Mouse (Mus musculus) heart, embryonic 16.5 days (tissue): ENCODE data around the gene Mvb12b. TPM values are rescaled to one million over a fixed set of nuclear protein-coding genes. Genes with fewer than 3 reads are reported as not detected.

ENCODE experiments used
- ATAC-seq: fragments of 200-750 bp; cut with Nextera tagmentation; replicated peaks from 2 replicates; pipeline ENCODE4 v1.8.0; 2017; ENCODE audit warnings: moderate number of reproducible peaks; ENCODE audit not compliant: insufficient read depth, low FRiP score; ENCODE audit errors: extremely low read depth
- H3K27ac ChIP-seq: fragments of 300-500 bp; sonication (generic); 2 replicates; pipeline ENCODE4 v1.5.1; 2014; ENCODE audit warnings: mild to moderate bottlenecking, low read length, control low read depth, moderate library complexity
- H3K27me3 ChIP-seq: fragments of 300-500 bp; sonication (generic); 2 replicates; pipeline ENCODE4 v1.6.1; 2014; ENCODE audit warnings: low read length, mixed read lengths; ENCODE audit not compliant: control insufficient read depth, insufficient read depth
- H3K36me3 ChIP-seq: fragments of 300-500 bp; sonication (generic); 2 replicates; pipeline ENCODE4 v1.6.1; 2014; ENCODE audit not compliant: control insufficient read depth, insufficient read depth
- H3K4me1 ChIP-seq: fragments of 300-500 bp; sonication (generic); 2 replicates; pipeline ENCODE4 v1.6.1; 2014; ENCODE audit warnings: low read length, mixed read lengths; ENCODE audit not compliant: control insufficient read depth, insufficient read depth
- H3K4me2 ChIP-seq: fragments of 300-500 bp; sonication (generic); 2 replicates; pipeline ENCODE4 v1.6.1; 2014; ENCODE audit warnings: low read depth, mild to moderate bottlenecking, control low read depth, low read length
- H3K4me3 ChIP-seq: fragments of 300-500 bp; sonication (generic); 2 replicates; pipeline ENCODE4 v1.5.1; 2014; ENCODE audit warnings: mild to moderate bottlenecking, control low read depth, low read length
- H3K9ac ChIP-seq: fragments of 300-500 bp; sonication (generic); 2 replicates; pipeline ENCODE4 v1.6.1; 2014; ENCODE audit warnings: low read length, control low read depth
- H3K9me3 ChIP-seq: fragments of 300-500 bp; sonication (generic); replicated peaks from 2 replicates; pipeline ENCODE4 v1.6.1; 2016; ENCODE audit warnings: low read length; ENCODE audit not compliant: control insufficient read depth
- WGBS: fragments of 180-500 bp; shearing (Covaris S2); extraction: QIAGEN DNeasy Blood & Tissue Kit; methylation state at CpG from one replicate; pipeline ENCODE4 v1.1.7; 2014; 5-methylcytosine and 5-hydroxymethylcytosine counted together
- polyA plus RNA-seq: library from polyadenylated mRNA; unstranded; fragments of >200 nt; fragmentation: Nextera tagmentation; extraction: Ambion mirVana; gene quantifications from 2 replicates; pipeline ENCODE4 v1.2.1, GENCODE M21; 2015

Gene Mvb12b
- polyA plus RNA-seq, 1 experiment from 2014 or later, result 10.9 TPM

DNA sequence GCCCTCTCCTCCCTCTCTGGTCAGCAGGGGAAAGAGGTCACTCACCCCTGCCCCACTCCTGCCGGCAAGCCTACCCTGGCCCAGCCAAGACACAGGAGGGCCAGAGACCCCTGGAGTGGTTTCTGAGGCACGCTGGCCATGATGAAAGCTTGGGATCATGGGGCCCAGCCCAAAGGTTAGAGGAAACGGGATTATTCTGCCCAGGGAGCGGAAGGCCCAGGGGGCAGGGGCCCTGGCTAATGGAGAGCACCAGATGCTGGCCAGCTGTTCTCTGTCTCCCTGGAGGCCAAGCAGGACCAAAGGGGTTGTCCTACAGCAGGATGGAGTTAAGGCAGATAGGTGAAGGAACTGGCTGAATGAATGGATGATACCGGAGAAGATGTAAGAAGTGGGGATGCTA, 184.5 kb downstream of the Mvb12b start:
- no peaks in the 10 kb centered on the region for H3K4me1 ChIP-seq
- no peak overlapping the region for H3K27ac ChIP-seq
- no peaks in the 10 kb centered on the region for H3K36me3 ChIP-seq
- H3K9ac ChIP-seq, result no peak overlapping the region
- peaks cover 4% of the 10 kb centered on the region; the same call in 1 of the 2 replicates for H3K9me3 ChIP-seq
- WGBS, result 65% methylated on average over 5 of the region's 5 CpGs
- peaks cover 12% of the 10 kb centered on the region; the same call in 1 of the 2 replicates for H3K27me3 ChIP-seq
- ATAC-seq, result no peak
- no peak overlapping the region for H3K4me2 ChIP-seq
- H3K4me3 ChIP-seq, result no peak overlapping the region

DNA sequence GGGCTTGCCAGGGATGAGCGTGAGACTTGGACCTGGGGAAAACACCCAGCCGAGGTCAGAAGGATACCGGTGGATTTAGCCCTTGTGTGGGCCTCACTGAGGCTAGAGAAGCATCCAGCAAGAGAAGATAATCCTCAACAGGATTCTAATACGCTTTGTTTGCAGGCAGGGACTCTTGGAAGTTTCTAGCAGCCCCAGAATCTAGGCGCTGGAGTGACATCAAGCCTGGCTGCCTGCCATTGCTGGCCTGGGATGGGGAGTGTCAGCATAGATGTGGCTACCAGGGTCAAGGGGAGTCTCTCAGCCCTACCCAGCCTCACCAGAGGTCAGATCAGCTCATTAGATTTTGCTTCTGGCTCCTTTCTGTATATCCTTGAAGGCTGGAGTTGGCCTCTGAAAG, 185.0 kb downstream of the Mvb12b start:
- no peaks in the 10 kb centered on the region for H3K36me3 ChIP-seq
- H3K9ac ChIP-seq, result no peak overlapping the region
- H3K4me1 ChIP-seq, result no peaks in the 10 kb centered on the region
- no peak for ATAC-seq
- 48% methylated on average over 5 of the region's 5 CpGs for WGBS
- peaks cover 12% of the 10 kb centered on the region; the same call in 1 of the 2 replicates for H3K27me3 ChIP-seq
- peaks cover 4% of the 10 kb centered on the region; the same call in 1 of the 2 replicates for H3K9me3 ChIP-seq
- H3K4me2 ChIP-seq, result no peak overlapping the region
- no peak overlapping the region for H3K4me3 ChIP-seq
- H3K27ac ChIP-seq, result no peak overlapping the region

DNA sequence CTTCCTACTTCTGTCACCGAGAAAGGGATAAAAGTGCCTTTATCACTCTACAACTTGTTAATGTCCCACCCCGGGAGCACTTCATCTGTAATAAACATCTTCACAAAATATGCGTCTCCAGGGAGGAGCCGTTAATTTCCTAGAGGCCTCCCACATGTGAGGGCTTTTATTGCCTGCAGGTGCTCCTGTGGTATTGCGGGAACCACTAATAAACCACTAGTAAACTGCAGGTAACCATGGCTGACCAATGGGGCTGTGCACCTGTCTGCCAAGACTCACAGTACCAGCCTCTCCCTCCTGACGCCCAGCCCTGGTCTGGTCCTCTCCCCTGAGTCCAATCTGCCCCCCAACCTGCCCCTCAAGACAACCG, 186.3 kb downstream of the Mvb12b start:
- Histone ChIP-seq H3K4me1 (no peaks in the 10 kb centered on the region), H3K9ac (no peak overlapping the region), H3K27ac (no peak overlapping the region), H3K4me2 (no peak overlapping the region), H3K4me3 (no peak overlapping the region), H3K27me3 (0 out of 2 replicates have a peak, but pooled peaks cover 8% of the 10 kb centered on the region), H3K36me3 (no peaks in the 10 kb centered on the region), H3K9me3 (peaks cover 8% of the 10 kb centered on the region)
- WGBS, result 64% methylated on average over 7 of the region's 7 CpGs
- no peak for ATAC-seq

DNA sequence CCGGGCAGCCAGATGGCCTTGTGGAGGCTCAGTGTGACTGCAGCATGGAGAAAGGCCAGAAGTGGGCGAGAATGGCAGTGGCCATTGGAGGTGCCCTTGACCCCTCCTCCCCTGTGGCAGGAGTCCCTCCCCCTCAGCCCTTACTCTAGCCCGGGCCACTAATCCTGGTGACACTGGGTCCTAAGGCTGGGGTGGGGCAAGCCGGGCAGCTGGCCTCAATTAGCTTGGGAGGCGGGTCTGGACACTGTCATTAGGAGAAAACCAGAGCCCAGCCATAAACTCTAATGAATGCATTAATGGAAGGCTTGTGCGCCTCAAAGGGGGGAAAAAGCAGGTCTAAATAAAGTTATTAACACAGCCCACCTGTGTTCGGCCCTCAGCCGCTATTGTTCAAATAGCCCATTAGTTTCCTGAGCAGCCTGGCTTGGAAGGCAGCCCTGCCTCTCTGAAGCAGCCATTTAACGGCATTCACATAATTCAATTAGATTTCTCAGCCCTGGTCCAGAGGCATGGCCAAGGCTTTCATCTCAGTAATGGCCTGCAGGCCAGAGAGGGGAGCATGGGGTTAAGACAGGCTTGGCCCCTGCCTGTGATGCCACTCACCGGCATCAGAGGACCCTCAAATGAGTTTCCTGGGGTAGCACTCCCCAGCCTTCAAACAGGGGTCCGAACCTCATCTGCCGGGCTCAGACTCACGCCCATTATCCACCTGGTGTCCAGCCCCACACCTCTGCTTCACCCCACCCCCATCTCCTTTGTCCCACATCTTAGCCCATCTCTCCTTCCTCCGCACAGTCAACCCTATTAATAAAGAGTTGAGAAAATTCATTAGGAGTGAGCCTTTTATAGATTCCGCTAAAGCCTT, 186.9 kb downstream of the Mvb12b start:
- Histone ChIP-seq H3K36me3 (no peaks in the 10 kb centered on the region), H3K4me3 (no peak overlapping the region), H3K4me2 (no peak overlapping the region), H3K9ac (no peak overlapping the region), H3K4me1 (no peaks in the 10 kb centered on the region), H3K27me3 (0 out of 2 replicates have a peak, but pooled peaks cover 5% of the 10 kb centered on the region), H3K9me3 (peaks cover 8% of the 10 kb centered on the region), H3K27ac (no peak overlapping the region)
- no peak for ATAC-seq
- WGBS, result 61% methylated on average over 15 of the region's 15 CpGs

DNA sequence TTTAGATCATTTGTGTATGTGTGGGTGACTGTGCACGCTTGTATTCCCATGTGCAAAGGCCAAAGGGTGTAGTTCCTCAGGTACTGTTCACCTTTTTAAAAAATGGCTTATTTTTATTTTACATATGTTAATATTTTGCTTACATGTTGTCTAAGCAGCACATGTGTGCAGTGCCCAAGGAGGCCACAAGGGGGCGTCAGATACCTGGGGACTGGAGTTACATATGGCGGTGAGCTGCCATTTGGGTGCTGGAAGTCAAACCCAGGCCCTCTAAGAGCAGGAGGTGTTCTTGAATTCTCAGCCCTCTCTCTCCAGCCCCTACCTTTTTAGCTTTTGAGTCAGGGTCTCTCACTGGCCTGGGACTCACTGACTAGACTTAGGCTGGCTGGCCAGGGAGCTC, 188.8 kb downstream of the Mvb12b start:
- no peak overlapping the region for H3K9ac ChIP-seq
- no peaks in the 10 kb centered on the region for H3K4me1 ChIP-seq
- WGBS, result 66% methylated on average over 3 of the region's 3 CpGs
- no peaks in the 10 kb centered on the region for H3K36me3 ChIP-seq
- no peak overlapping the region for H3K4me3 ChIP-seq
- no peak overlapping the region for H3K27ac ChIP-seq
- H3K9me3 ChIP-seq, result peaks cover 10% of the 10 kb centered on the region
- no peak overlapping the region for H3K4me2 ChIP-seq
- ATAC-seq, result no peak
- H3K27me3 ChIP-seq, result no peaks in the 10 kb centered on the region

DNA sequence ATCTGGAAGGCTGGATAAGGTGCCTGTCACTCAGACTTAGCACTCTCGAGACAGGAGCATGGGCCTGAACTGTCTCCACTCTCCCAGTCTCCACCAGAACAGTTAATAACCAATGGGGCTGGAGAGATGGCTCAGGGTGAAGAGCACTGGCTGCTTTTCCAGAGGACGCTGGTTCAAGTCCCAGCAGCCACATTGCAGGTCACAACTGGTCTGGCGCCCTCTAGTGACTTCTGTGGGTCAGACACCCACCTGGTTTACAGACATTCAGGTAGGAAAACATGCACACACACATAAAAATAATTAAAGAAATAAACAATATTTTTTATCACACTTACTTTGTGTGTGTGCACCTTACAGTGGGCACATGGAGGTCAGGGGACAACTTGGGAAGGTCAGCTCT, 191.3 kb downstream of the Mvb12b start:
- Histone ChIP-seq H3K4me1 (no peaks in the 10 kb centered on the region), H3K4me3 (no peak overlapping the region), H3K27ac (no peak overlapping the region), H3K9ac (no peak overlapping the region), H3K9me3 (peaks cover 11% of the 10 kb centered on the region), H3K4me2 (no peak overlapping the region), H3K27me3 (no peaks in the 10 kb centered on the region), H3K36me3 (no peaks in the 10 kb centered on the region)
- ATAC-seq, result no peak
- 61% methylated on average over 3 of the region's 3 CpGs for WGBS

DNA sequence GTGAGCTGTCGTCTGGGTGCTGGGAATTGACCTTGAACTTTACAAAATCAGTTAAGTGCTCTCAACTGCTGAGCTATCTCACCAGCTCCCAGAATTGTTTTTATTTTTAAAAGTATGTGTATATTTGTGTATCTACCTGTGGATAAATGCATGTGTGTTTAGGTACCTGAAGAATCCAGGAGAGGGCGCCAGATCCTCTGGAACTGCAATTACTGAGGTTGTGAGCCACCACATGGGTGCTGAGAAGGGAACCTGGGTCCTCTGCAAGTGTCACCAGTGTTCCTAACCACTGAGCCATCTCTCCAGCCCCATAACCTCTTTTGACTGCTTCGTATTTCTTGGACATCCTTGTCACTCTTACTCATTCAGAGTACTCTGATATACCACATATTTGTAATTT, 193.8 kb downstream of the Mvb12b start:
- no peak overlapping the region for H3K9ac ChIP-seq
- peaks cover 8% of the 10 kb centered on the region for H3K9me3 ChIP-seq
- ATAC-seq, result no peak
- no peaks in the 10 kb centered on the region for H3K4me1 ChIP-seq
- no peaks in the 10 kb centered on the region for H3K36me3 ChIP-seq
- H3K27ac ChIP-seq, result no peak overlapping the region
- H3K4me3 ChIP-seq, result no peak overlapping the region
- H3K27me3 ChIP-seq, result peaks cover 7% of the 10 kb centered on the region
- H3K4me2 ChIP-seq, result no peak overlapping the region
- WGBS, result 61% methylated on average over 3 of the region's 3 CpGs

DNA sequence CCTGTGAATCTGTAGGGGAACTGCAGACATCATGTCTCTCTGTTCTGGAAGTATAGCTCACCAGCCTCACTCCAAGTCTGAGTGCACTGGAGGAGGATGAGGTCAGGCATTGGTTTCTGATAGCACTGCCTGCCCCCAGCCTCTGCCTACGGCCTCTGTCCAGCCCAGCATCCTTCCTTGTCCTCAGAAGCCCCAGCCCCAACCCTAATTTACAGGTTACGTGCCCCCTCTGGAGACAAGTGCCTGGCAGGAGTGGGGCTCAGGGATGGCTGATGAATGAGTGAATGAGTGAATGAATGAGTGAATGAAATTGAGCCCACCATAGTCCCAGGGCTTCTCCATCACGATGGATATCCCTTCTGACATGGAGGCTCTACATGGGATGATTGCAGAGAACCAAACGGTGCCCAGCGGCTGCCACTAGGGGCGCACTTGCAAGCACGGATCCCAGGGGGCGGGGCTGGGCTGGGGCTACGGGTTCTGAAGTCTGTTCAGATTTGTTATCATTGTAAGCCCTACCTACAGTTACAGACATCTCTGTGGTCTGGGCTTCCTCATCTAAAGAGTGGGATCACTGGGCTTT, 197.8 kb downstream of the Mvb12b start:
- Histone ChIP-seq H3K4me1 (no peaks in the 10 kb centered on the region), H3K9me3 (peaks cover 6% of the 10 kb centered on the region; the same call in 1 of the 2 replicates), H3K36me3 (no peaks in the 10 kb centered on the region), H3K4me3 (no peak overlapping the region), H3K9ac (no peak overlapping the region), H3K27ac (no peak overlapping the region), H3K27me3 (peaks cover 7% of the 10 kb centered on the region), H3K4me2 (no peak overlapping the region)
- ATAC-seq, result 0 out of 2 replicates have a peak, but pooled peaks have one; percentile 14
- 20% methylated on average over 9 of the region's 9 CpGs for WGBS

DNA sequence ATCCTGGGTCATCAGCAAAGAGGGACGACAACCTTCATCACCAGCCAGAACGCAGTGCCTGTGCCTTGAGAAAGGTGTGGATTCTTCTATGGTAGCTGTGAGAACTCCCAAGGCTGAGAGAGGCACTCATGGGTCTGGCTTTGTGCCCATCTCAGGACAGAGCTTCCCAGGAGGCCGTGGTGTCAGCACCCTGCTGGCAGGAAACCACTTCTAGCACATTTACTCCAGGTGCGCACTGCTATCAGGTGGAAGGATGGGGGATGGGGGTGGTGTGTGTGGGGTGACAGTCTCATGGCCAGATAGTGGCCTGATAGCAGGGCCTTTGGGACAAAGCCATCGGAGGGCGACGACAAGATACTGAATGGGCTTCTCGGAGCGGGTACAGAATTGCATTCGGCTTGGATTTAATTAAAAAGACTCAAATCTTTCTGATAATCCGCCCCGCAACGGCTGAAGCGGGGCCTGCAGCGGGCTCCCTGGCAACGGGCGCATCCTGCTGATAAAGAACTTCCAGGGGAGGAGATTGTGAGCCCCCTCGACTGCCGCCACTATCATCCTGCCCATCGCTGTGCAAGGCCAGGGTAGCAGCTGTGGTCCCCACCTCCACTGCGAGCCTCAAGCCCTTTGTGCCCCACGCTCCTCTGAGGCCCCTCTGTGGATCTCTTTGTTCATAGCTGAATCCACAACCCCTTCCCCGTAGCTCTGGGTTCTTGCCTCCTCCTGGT, 198.4 kb downstream of the Mvb12b start:
- Histone ChIP-seq H3K4me1 (no peaks in the 10 kb centered on the region), H3K9me3 (peaks cover 6% of the 10 kb centered on the region; the same call in 1 of the 2 replicates), H3K27ac (no peak overlapping the region), H3K4me3 (no peak overlapping the region), H3K4me2 (no peak overlapping the region), H3K27me3 (peaks cover 7% of the 10 kb centered on the region), H3K9ac (no peak overlapping the region), H3K36me3 (no peaks in the 10 kb centered on the region)
- WGBS, result 30% methylated on average over 23 of the region's 23 CpGs
- ATAC-seq, result no peak
